Mouse (Mus musculus): ENCODE measurements around the gene Ctdsp2.

Ctdsp2 gene

DNA sequence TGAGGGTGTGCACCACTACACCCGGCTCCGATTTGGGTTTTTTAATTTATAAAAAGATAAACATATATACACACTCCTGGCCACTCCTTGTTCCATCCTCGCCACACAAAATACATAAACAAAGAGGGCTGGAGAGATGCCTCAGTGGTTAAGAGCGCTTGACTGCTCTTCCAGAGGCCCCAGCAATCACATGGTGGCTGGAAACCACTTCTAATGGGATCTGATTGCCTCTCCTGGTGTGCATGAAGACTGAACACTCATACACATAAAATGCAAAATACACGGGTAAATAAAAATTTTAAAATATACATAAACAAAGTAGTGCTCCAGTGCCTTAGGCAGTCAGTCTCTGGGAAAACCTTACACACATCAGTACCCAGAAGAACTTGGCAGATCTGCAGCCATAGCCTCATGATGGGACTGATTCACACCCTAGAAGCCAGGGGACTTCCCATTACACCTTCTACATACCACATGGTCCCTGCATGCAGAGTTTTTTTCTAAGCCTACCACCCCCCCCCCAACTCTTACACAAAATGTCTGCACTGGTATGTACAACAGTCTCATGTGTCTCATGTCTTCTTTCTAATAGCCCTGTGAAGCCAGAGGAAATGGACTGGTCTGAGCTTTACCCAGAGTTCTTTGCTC, 64.1 kb downstream of the Ctdsp2 start:
- DNase-seq (ENCODE audit: low spot score): no peak

GRCm38 (mm10) chr10:127043187-127043586, 64.7 kb downstream of the Ctdsp2 start:
- no peak for DNase-seq (ENCODE audit: low spot score)

DNA sequence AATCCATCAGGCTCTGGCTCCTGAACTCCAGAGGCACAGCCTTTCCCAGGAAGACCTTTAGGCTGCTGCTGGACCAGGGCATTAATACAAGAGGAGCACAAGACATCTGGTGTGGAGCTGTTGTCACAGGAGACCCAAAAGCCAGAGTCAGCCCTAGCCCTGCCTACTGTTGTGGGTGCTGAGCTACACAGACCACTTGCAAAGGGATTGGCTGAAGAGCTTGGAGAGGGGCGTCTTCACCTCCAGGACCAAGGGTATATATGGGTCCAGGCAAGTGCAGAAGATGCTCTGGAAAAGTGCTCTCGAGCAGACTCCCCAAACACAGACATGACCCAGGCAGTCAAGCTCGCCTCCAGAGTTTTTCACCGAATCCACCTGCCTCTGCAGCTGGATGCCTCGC, 69.4 kb downstream of the Ctdsp2 start, which contains the start of gene Cyp27b1:
Gene Cyp27b1, plus strand, starts transcription at position 297 of the 400 bp plus-strand sequence.
- DNase-seq (ENCODE audit: low spot score): no peak

- no peak for DNase-seq (ENCODE audit: low spot score)
These were observed 70.3 kb downstream of the Ctdsp2 start for GRCm38 (mm10) chr10:127048608-127049394.

Measured in layer of hippocampus, adult 9-10 months (tissue).